Mouse (Mus musculus) G1E (cell line): ENCODE data around the gene Gm49450.

Source experiments
- CTCF ChIP-seq: IDR thresholded peaks from 2 replicates; pipeline ENCODE4 v1.5.1; 2012; ENCODE audit warnings: low read depth, low read length, inconsistent platforms, mixed read lengths
- GATA1 ChIP-seq: IDR thresholded peaks from 2 replicates; pipeline ENCODE4 v1.6.1; 2012; ENCODE audit warnings: borderline replicate concordance, low read length, inconsistent platforms, mixed read lengths
- GATA2 ChIP-seq: IDR thresholded peaks from 2 replicates; pipeline ENCODE4 v1.6.1; 2012; ENCODE audit warnings: low read depth, low read length, inconsistent platforms, borderline replicate concordance
- POLR2AphosphoS5 ChIP-seq: IDR thresholded peaks from 2 replicates; pipeline ENCODE4 v1.6.1; 2012; ENCODE audit warnings: low read depth, low read length, inconsistent platforms; ENCODE audit not compliant: insufficient replicate concordance
- TAL1 ChIP-seq: conservative IDR thresholded peaks from 2 replicates; pipeline ENCODE4 v1.6.1; 2012; ENCODE audit warnings: low read depth, low read length, inconsistent platforms, mixed read lengths

GRCm38 (mm10) chr15:98922581-98922980 is 30.8 kb downstream of the Gm49450 start:
- TF ChIP-seq CTCF (no peak), GATA1 (no peak), POLR2AphosphoS5 (no peak), TAL1 (no peak), GATA2 (no peak)
